19 mouse cellular contexts compared by ENCODE assay signal in genomic region chr14:11523052-11523451, GRCm38 (mm10). TPM values are rescaled to one million over a fixed set of nuclear protein-coding genes. Genes with fewer than 3 reads are reported as not detected.
A peak's percentile ranks its signal among the peaks of the same experiment; 100 is the strongest.
DNase-seq lines count a peak whose midpoint lies in the region; ATAC-seq and TF ChIP-seq lines count a peak whose summit lies in the region.
"Had no signal": no experiment of that assay in that cellular context is flagged by ENCODE, and none has a peak within 500 bp of the region (broad histone marks: within the 10 kb centered on the region; RNA-seq: fewer than 3 reads in every experiment).

No protein-coding gene starts in this region.

- 62% methylated on average over 3 of the region's 3 CpGs for WGBS in liver, embryonic 14.5 days (ENCODE audit: insufficient replicate concordance)
- 63% methylated on average over 3 of the region's 3 CpGs for WGBS in lung, embryonic 16.5 days
- 76% methylated on average over 3 of the region's 3 CpGs for WGBS in lung, adult 2 months
- WGBS in midbrain, embryonic 15.5 days: 92% methylated on average over 3 of the region's 3 CpGs

- TF ChIP-seq EP300 in liver, embryonic 14.5 days (IDR thresholded peaks at IDR 0.05; ENCODE audit: low read depth): no peak

- no peak overlapping the region for H3K27ac ChIP-seq in liver, embryonic 14.5 days
- no peak overlapping the region for H3K27ac ChIP-seq in lung, embryonic 16.5 days (ENCODE audit: low read length)
- H3K27ac ChIP-seq in midbrain, embryonic 15.5 days: no peak overlapping the region
- H3K27ac ChIP-seq: embryonic facial prominence, embryonic 13.5 days; gastrocnemius, adult 2 months; hindbrain, embryonic 10.5 days had no signal

- no peaks in the 10 kb centered on the region for H3K36me3 ChIP-seq in liver, embryonic 14.5 days (replicated peaks; ENCODE audit: control insufficient read depth, insufficient read depth, low read depth)
- no peaks in the 10 kb centered on the region for H3K36me3 ChIP-seq in lung, embryonic 16.5 days (ENCODE audit: control insufficient read depth, insufficient read depth, low read length)
- H3K36me3 ChIP-seq in midbrain, embryonic 15.5 days (replicated peaks): no peaks in the 10 kb centered on the region
- H3K36me3 ChIP-seq: embryonic facial prominence, embryonic 13.5 days; heart, embryonic 12.5 days; hindbrain, embryonic 10.5 days had no signal

- no peak overlapping the region for H3K4me3 ChIP-seq in liver, embryonic 14.5 days (ENCODE audit: insufficient read depth in 1 of 2, low read depth in 2 of 2, low read length in 2 of 2)
- no peak overlapping the region for H3K4me3 ChIP-seq in lung, embryonic 16.5 days (ENCODE audit: low read length)
- no peak overlapping the region for H3K4me3 ChIP-seq in lung, adult 2 months (replicated peaks; ENCODE audit: extremely low read depth, low read depth, low read length)
- no peak overlapping the region for H3K4me3 ChIP-seq in midbrain, embryonic 15.5 days
- H3K4me3 ChIP-seq: embryonic facial prominence, embryonic 13.5 days; gastrocnemius, adult 2 months; heart, embryonic 12.5 days; hindbrain, embryonic 10.5 days had no signal

- no peak overlapping the region for H3K4me2 ChIP-seq in liver, embryonic 14.5 days (ENCODE audit: low read depth)
- no peak overlapping the region for H3K4me2 ChIP-seq in lung, embryonic 16.5 days (ENCODE audit: low read depth, low read length)
- no peak overlapping the region for H3K4me2 ChIP-seq in midbrain, embryonic 15.5 days
- H3K4me2 ChIP-seq: embryonic facial prominence, embryonic 13.5 days; heart, embryonic 12.5 days had no signal

- no peak for DNase-seq in liver, embryonic 14.5 days (ENCODE audit: low read depth in 3 of 3, low spot score in 3 of 3)
- no peak for DNase-seq in liver
- DNase-seq in lung, adult 2 months: no peak
- peak; percentile 36 for DNase-seq in lung, postnatal 25 days (ENCODE audit: low spot score)
- DNase-seq: adrenal gland, postnatal 14 days; cerebellum, adult 11-12 months; cerebellum, adult 9-10 months; cerebellum, postnatal 36 days; gastrocnemius, adult 2 months; gastrocnemius, postnatal 25 days had no signal

- no peak for TF ChIP-seq POLR2A in lung, adult 2 months (IDR thresholded peaks at IDR 0.05; ENCODE audit: borderline replicate concordance, extremely low read depth, low read depth, low read length)

- no peaks in the 10 kb centered on the region for H3K9me3 ChIP-seq in liver, embryonic 14.5 days (ENCODE audit: control insufficient read depth, low read length)
- H3K9me3 ChIP-seq in lung, embryonic 16.5 days (ENCODE audit: control insufficient read depth, low read length): no peaks in the 10 kb centered on the region
- H3K9me3 ChIP-seq in midbrain, embryonic 15.5 days: no peaks in the 10 kb centered on the region
- H3K9me3 ChIP-seq: embryonic facial prominence, embryonic 13.5 days; heart, embryonic 12.5 days; hindbrain, embryonic 10.5 days had no signal

- H3K9ac ChIP-seq in liver, embryonic 14.5 days (replicated peaks): no peak overlapping the region
- no peak overlapping the region for H3K9ac ChIP-seq in lung, embryonic 16.5 days (ENCODE audit: low read length)
- H3K9ac ChIP-seq in midbrain, embryonic 15.5 days: no peak overlapping the region
- H3K9ac ChIP-seq: embryonic facial prominence, embryonic 13.5 days; heart, embryonic 12.5 days had no signal

- H3K4me1 ChIP-seq in liver, embryonic 14.5 days (replicated peaks; ENCODE audit: control insufficient read depth in 2 of 2, insufficient read depth in 2 of 2, low read length in 1 of 2): no peaks in the 10 kb centered on the region
- no peaks in the 10 kb centered on the region for H3K4me1 ChIP-seq in lung, embryonic 16.5 days (replicated peaks; ENCODE audit: control insufficient read depth, insufficient read depth, low read length)
- H3K4me1 ChIP-seq in lung, adult 2 months (ENCODE audit: control insufficient read depth, insufficient read depth, low read length): no peaks in the 10 kb centered on the region
- no peaks in the 10 kb centered on the region for H3K4me1 ChIP-seq in midbrain, embryonic 15.5 days
- H3K4me1 ChIP-seq: embryonic facial prominence, embryonic 13.5 days; heart, embryonic 12.5 days; hindbrain, embryonic 10.5 days had no signal

- no peaks in the 10 kb centered on the region for H3K27me3 ChIP-seq in liver, embryonic 14.5 days (ENCODE audit: control insufficient read depth, insufficient read depth, low read length)
- H3K27me3 ChIP-seq in lung, embryonic 16.5 days (ENCODE audit: control insufficient read depth, insufficient read depth, low read depth, low read length): no peaks in the 10 kb centered on the region
- H3K27me3 ChIP-seq in midbrain, embryonic 15.5 days (replicated peaks): no peaks in the 10 kb centered on the region
- H3K27me3 ChIP-seq: CH12.LX; embryonic facial prominence, embryonic 13.5 days; heart, embryonic 12.5 days; Patski had no signal

- ATAC-seq in liver, embryonic 14.5 days (ENCODE audit: insufficient read depth): 0 out of 2 replicates have a peak, but pooled peaks have one; percentile 48
- ATAC-seq in lung, embryonic 16.5 days (ENCODE audit: low read depth): peak; percentile 89
- ATAC-seq in midbrain, embryonic 15.5 days (replicated peaks): no peak
- ATAC-seq: activated CD4-positive, CD25-positive, alpha-beta regulatory T cell, adult 4 months; forebrain, embryonic 14.5 days; Patski had no signal

- TF ChIP-seq CTCF in liver, embryonic 14.5 days (IDR thresholded peaks at IDR 0.05; ENCODE audit: low read depth): no peak
- no peak for TF ChIP-seq CTCF in lung, adult 2 months (IDR thresholded peaks at IDR 0.05; ENCODE audit: insufficient read depth, low read length)

RNA-seq across cellular contexts. Expression of gene Ptprg, which starts 30.3 kb away (rescaled TPM):
- polyA plus RNA-seq in liver, embryonic 14.5 days (2012; rRNA removed): 0.69 and 0.75 TPM in 2 replicates
- polyA plus RNA-seq in liver, embryonic 14.5 days (2014; fragmentation: Nextera tagmentation; extraction: Ambion mirVana): 0.99 and 1.4 TPM in 2 replicates
- polyA plus RNA-seq in lung, embryonic 16.5 days (2015; fragmentation: Nextera tagmentation; extraction: Ambion mirVana): 25.2 and 26.5 TPM in 2 replicates
- 79.0 and 79.9 TPM in 2 replicates for polyA plus RNA-seq in lung, adult 2 months (2012; rRNA removed)
- 43.3 and 46.6 TPM in 2 replicates for polyA plus RNA-seq in midbrain, embryonic 15.5 days (2015; fragmentation: Nextera tagmentation; extraction: Ambion mirVana)
- polyA plus RNA-seq: activated CD4-positive, CD25-positive, alpha-beta regulatory T cell, adult 4 months had no signal

Comparison
In these comparisons a context has a peak if more than half of its experiments do, and no peak if none do; other contexts are left out.
1. RNA of gene Ptprg, which starts 30.3 kb away (polyA plus RNA-seq): 79.0 to 79.9 TPM in lung, adult 2 months, 43.3 to 46.6 TPM in midbrain, embryonic 15.5 days and 25.2 to 26.5 TPM in lung, embryonic 16.5 days; 0.69 to 1.4 TPM in liver, embryonic 14.5 days; every median in the first group is over 10 times any median in the second.